Mouse (Mus musculus): ENCODE measurements at regions not wholly inside any gene's neighbourhood (a gene's known extent, or its start where the extent isn't known, plus 50 kb on each side); places are given as distances from the start of the nearest gene placed in this dataset.

DNA sequence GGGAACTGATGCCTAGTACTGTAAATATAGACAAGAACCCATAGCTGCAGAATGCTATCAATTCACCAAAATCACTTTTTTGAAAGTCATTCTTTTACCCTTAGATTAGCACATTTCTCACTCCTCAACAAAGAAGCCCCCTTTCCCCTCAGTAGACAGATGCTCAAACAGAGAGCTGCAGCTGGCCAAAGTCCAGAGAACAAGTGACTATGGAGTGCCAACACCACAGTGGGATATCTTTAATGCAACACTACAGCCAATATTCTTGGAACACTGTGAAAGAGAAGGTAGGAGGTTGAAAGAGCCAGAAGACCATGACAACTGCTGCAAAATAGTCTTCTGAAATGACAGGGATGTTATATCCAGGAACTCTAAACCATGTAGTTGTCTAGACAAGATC, 544.0 kb downstream of the Ets1 start:
- TF ChIP-seq GATA1 (IDR thresholded peaks at IDR 0.05; ENCODE audit: borderline replicate concordance, low read length) (no peak), FLI1 (IDR thresholded peaks at IDR 0.05; ENCODE audit: low read length) (no peak)
